11 mouse cellular contexts compared by ENCODE assay signal in genomic region chr10:80170052-80170451, GRCm38 (mm10). TPM values are rescaled to one million over a fixed set of nuclear protein-coding genes. Genes with fewer than 3 reads are reported as not detected.
DNase-seq lines count a peak whose midpoint lies in the region; ATAC-seq lines count a peak whose summit lies in the region.
"Had no signal": no experiment of that assay in that cellular context is flagged by ENCODE, and none has a peak within 500 bp of the region (broad histone marks: within the 10 kb centered on the region; RNA-seq: fewer than 3 reads in every experiment).

No protein-coding gene starts in this region.

- no peaks in the 10 kb centered on the region for H3K9me3 ChIP-seq in heart, embryonic 11.5 days (replicated peaks; ENCODE audit: control insufficient read depth, low read length)
- no peaks in the 10 kb centered on the region for H3K9me3 ChIP-seq in midbrain, embryonic 12.5 days
- H3K9me3 ChIP-seq in midbrain, embryonic 11.5 days (ENCODE audit: control insufficient read depth, low read length): no peaks in the 10 kb centered on the region
- H3K9me3 ChIP-seq in midbrain, embryonic 15.5 days: no peaks in the 10 kb centered on the region
- H3K9me3 ChIP-seq: liver, embryonic 15.5 days had no signal

- ATAC-seq in heart, embryonic 11.5 days (replicated peaks; ENCODE audit: insufficient number of reproducible peaks, low FRiP score, low TSS enrichment): no peak
- ATAC-seq in midbrain, embryonic 12.5 days (ENCODE audit: low FRiP score, low read depth): no peak
- ATAC-seq in midbrain, embryonic 11.5 days (ENCODE audit: low FRiP score): no peak
- ATAC-seq in midbrain, embryonic 15.5 days (replicated peaks): no peak

- peaks cover 20% of the 10 kb centered on the region for H3K36me3 ChIP-seq in heart, embryonic 11.5 days (ENCODE audit: control insufficient read depth, insufficient read depth, low read length)
- H3K36me3 ChIP-seq in midbrain, embryonic 12.5 days: peaks cover 34% of the 10 kb centered on the region
- H3K36me3 ChIP-seq in midbrain, embryonic 11.5 days (ENCODE audit: control insufficient read depth, insufficient read depth, low read length): peaks cover 22% of the 10 kb centered on the region
- peaks cover 22% of the 10 kb centered on the region for H3K36me3 ChIP-seq in midbrain, embryonic 15.5 days (replicated peaks)

- H3K4me3 ChIP-seq in heart, embryonic 11.5 days (ENCODE audit: low read depth, low read length): no peak overlapping the region
- no peak overlapping the region; the same call in 1 of the 2 replicates for H3K4me3 ChIP-seq in midbrain, embryonic 12.5 days
- H3K4me3 ChIP-seq in midbrain, embryonic 11.5 days (ENCODE audit: low read depth, low read length): no peak overlapping the region
- no peak overlapping the region for H3K4me3 ChIP-seq in midbrain, embryonic 15.5 days

- 0 out of 2 replicates have a peak overlapping the region, but pooled peaks have one; percentile 39 for H3K9ac ChIP-seq in heart, embryonic 11.5 days (ENCODE audit: low read depth, low read length)
- H3K9ac ChIP-seq in midbrain, embryonic 12.5 days (replicated peaks): 0 out of 2 replicates have a peak overlapping the region, but pooled peaks have one; percentile 37
- H3K9ac ChIP-seq in midbrain, embryonic 11.5 days (ENCODE audit: low read length): no peak overlapping the region
- no peak overlapping the region for H3K9ac ChIP-seq in midbrain, embryonic 15.5 days
- H3K9ac ChIP-seq: liver, embryonic 15.5 days had no signal

- intact Hi-C loops in heart, postnatal 25 days (cut with DNase I): loop anchor here (10.0 kb wide), 1 partner anchor 205 kb away; no protein-coding TSS in a partner anchor

- H3K27me3 ChIP-seq in heart, embryonic 11.5 days (ENCODE audit: control insufficient read depth, insufficient read depth, low read length): no peaks in the 10 kb centered on the region
- H3K27me3 ChIP-seq in midbrain, embryonic 12.5 days: no peaks in the 10 kb centered on the region
- H3K27me3 ChIP-seq in midbrain, embryonic 11.5 days (ENCODE audit: control insufficient read depth, insufficient read depth, low read length): no peaks in the 10 kb centered on the region
- no peaks in the 10 kb centered on the region for H3K27me3 ChIP-seq in midbrain, embryonic 15.5 days (replicated peaks)
- H3K27me3 ChIP-seq: liver, embryonic 15.5 days had no signal

- no peak overlapping the region for H3K4me2 ChIP-seq in heart, embryonic 11.5 days
- H3K4me2 ChIP-seq in midbrain, embryonic 12.5 days (replicated peaks): no peak overlapping the region; the same call in 1 of the 2 replicates
- no peak overlapping the region for H3K4me2 ChIP-seq in midbrain, embryonic 11.5 days
- 0 out of 2 replicates have a peak overlapping the region, but pooled peaks have one; percentile 92 for H3K4me2 ChIP-seq in midbrain, embryonic 15.5 days
- H3K4me2 ChIP-seq: liver, embryonic 15.5 days had no signal

- WGBS in heart, embryonic 11.5 days (ENCODE audit: insufficient replicate concordance): 93% methylated on average over 16 of the region's 16 CpGs
- WGBS in midbrain, embryonic 12.5 days: 94% methylated on average over 16 of the region's 16 CpGs
- WGBS in midbrain, embryonic 11.5 days: 97% methylated on average over 16 of the region's 16 CpGs
- 97% methylated on average over 16 of the region's 16 CpGs for WGBS in midbrain, embryonic 15.5 days

- H3K4me1 ChIP-seq in heart, embryonic 11.5 days (ENCODE audit: control insufficient read depth, insufficient read depth, low read length): peaks cover 29% of the 10 kb centered on the region
- peaks cover 65% of the 10 kb centered on the region for H3K4me1 ChIP-seq in midbrain, embryonic 12.5 days
- H3K4me1 ChIP-seq in midbrain, embryonic 11.5 days (ENCODE audit: control insufficient read depth, insufficient read depth, low read length): peaks cover 41% of the 10 kb centered on the region
- peaks cover 63% of the 10 kb centered on the region for H3K4me1 ChIP-seq in midbrain, embryonic 15.5 days

- H3K27ac ChIP-seq in heart, embryonic 11.5 days (ENCODE audit: low read depth, low read length): no peak overlapping the region
- no peak overlapping the region for H3K27ac ChIP-seq in midbrain, embryonic 12.5 days (replicated peaks)
- no peak overlapping the region for H3K27ac ChIP-seq in midbrain, embryonic 11.5 days (ENCODE audit: low read depth, low read length)
- 0 out of 2 replicates have a peak overlapping the region, but pooled peaks have one; percentile 11 for H3K27ac ChIP-seq in midbrain, embryonic 15.5 days
- H3K27ac ChIP-seq: liver, embryonic 15.5 days had no signal

- peak; percentile 8 to 34 for DNase-seq in adrenal gland, adult 18-20 months (ENCODE audit: low spot score in 2 of 2)
- no peak for DNase-seq in adrenal gland, postnatal 25 days
- DNase-seq in heart, postnatal 25 days (ENCODE audit: low spot score): no peak
- DNase-seq in midbrain, embryonic 11.5 days (ENCODE audit: low spot score, missing footprints): no peak
- DNase-seq in left cerebral cortex, adult 8-10 months (ENCODE audit: low spot score in 2 of 2): no peak
- DNase-seq: adrenal gland, postnatal 36 days had no signal

RNA-seq across cellular contexts. Expression of gene 1600002K03Rik, which starts 2.7 kb away (rescaled TPM):
- 10 to 100 TPM; 14.7 to 16.6 TPM for total RNA-seq in adrenal gland, adult 18-20 months (2021)
- total RNA-seq in adrenal gland, postnatal 25 days (2021): 15.6 and 16.7 TPM in 2 replicates
- polyA plus RNA-seq in heart, embryonic 11.5 days (2014; fragmentation: Nextera tagmentation; extraction: Ambion mirVana): 9.6 and 12.4 TPM in 2 replicates
- 1 to 10 TPM; 4.2 to 5.2 TPM for total RNA-seq in heart, postnatal 25 days (2021)
- 12.9 and 13.6 TPM in 2 replicates for polyA plus RNA-seq in midbrain, embryonic 12.5 days (2016; fragmentation: Nextera tagmentation; extraction: Ambion mirVana)
- 8.0 and 8.7 TPM in 2 replicates for polyA plus RNA-seq in midbrain, embryonic 11.5 days (2014; fragmentation: Nextera tagmentation; extraction: Ambion mirVana)
- 13.3 and 14.7 TPM in 2 replicates for polyA plus RNA-seq in midbrain, embryonic 15.5 days (2015; fragmentation: Nextera tagmentation; extraction: Ambion mirVana)
- total RNA-seq in left cerebral cortex, adult 8-10 months (2022): 1 to 10 TPM; 4.1 to 6.0 (median 5.5) TPM

RNA-seq across cellular contexts. Expression of gene Cirbp, which starts 4.3 kb away (rescaled TPM):
- total RNA-seq in adrenal gland, adult 18-20 months (2021): 10 to 100 TPM; 34.7 to 46.3 TPM
- total RNA-seq in adrenal gland, postnatal 25 days (2021): 49.9 and 142 TPM in 2 replicates
- 49.1 and 52.7 TPM in 2 replicates for polyA plus RNA-seq in heart, embryonic 11.5 days (2014; fragmentation: Nextera tagmentation; extraction: Ambion mirVana)
- total RNA-seq in heart, postnatal 25 days (2021): 10 to 100 TPM; 31.7 to 43.1 TPM
- 227 and 233 TPM in 2 replicates for polyA plus RNA-seq in midbrain, embryonic 12.5 days (2016; fragmentation: Nextera tagmentation; extraction: Ambion mirVana)
- 81.5 and 87.1 TPM in 2 replicates for polyA plus RNA-seq in midbrain, embryonic 11.5 days (2014; fragmentation: Nextera tagmentation; extraction: Ambion mirVana)
- 364 and 392 TPM in 2 replicates for polyA plus RNA-seq in midbrain, embryonic 15.5 days (2015; fragmentation: Nextera tagmentation; extraction: Ambion mirVana)
- 100 to 1,000 TPM; 124 to 159 (median 143) TPM for total RNA-seq in left cerebral cortex, adult 8-10 months (2022)

RNA-seq across cellular contexts. Expression of gene Efna2, which starts 9.2 kb away (rescaled TPM):
- total RNA-seq in adrenal gland, adult 18-20 months (2021): 1 to 10 TPM; 1.3 to 2.1 TPM
- total RNA-seq in adrenal gland, postnatal 25 days (2021): 2.7 and 5.2 TPM in 2 replicates
- 13.9 and 14.8 TPM in 2 replicates for polyA plus RNA-seq in heart, embryonic 11.5 days (2014; fragmentation: Nextera tagmentation; extraction: Ambion mirVana)
- 1 to 10 TPM in 1 of 2 experiments, under 1 TPM in 1; 0.91 to 1.1 TPM for total RNA-seq in heart, postnatal 25 days (2021)
- 114 and 127 TPM in 2 replicates for polyA plus RNA-seq in midbrain, embryonic 12.5 days (2016; fragmentation: Nextera tagmentation; extraction: Ambion mirVana)
- polyA plus RNA-seq in midbrain, embryonic 11.5 days (2014; fragmentation: Nextera tagmentation; extraction: Ambion mirVana): 78.1 and 91.7 TPM in 2 replicates
- 53.4 and 54.6 TPM in 2 replicates for polyA plus RNA-seq in midbrain, embryonic 15.5 days (2015; fragmentation: Nextera tagmentation; extraction: Ambion mirVana)
- 1 to 10 TPM; 6.8 to 9.1 (median 7.7) TPM for total RNA-seq in left cerebral cortex, adult 8-10 months (2022)
- total RNA-seq: common myeloid progenitor, adult 5-6 weeks had no signal

RNA-seq across cellular contexts. Expression of gene Midn, which starts 22.0 kb away (rescaled TPM):
- 10 to 100 TPM; 64.8 to 82.0 TPM for total RNA-seq in adrenal gland, adult 18-20 months (2021)
- 74.1 and 97.4 TPM in 2 replicates for total RNA-seq in adrenal gland, postnatal 25 days (2021)
- 29.5 and 31.9 TPM in 2 replicates for polyA plus RNA-seq in heart, embryonic 11.5 days (2014; fragmentation: Nextera tagmentation; extraction: Ambion mirVana)
- total RNA-seq in heart, postnatal 25 days (2021): 100 to 1,000 TPM in 1 of 2 experiments, 10 to 100 TPM in 1; 92.1 to 120 TPM
- 41.7 and 46.4 TPM in 2 replicates for polyA plus RNA-seq in midbrain, embryonic 12.5 days (2016; fragmentation: Nextera tagmentation; extraction: Ambion mirVana)
- 66.0 and 71.3 TPM in 2 replicates for polyA plus RNA-seq in midbrain, embryonic 11.5 days (2014; fragmentation: Nextera tagmentation; extraction: Ambion mirVana)
- 29.5 and 29.9 TPM in 2 replicates for polyA plus RNA-seq in midbrain, embryonic 15.5 days (2015; fragmentation: Nextera tagmentation; extraction: Ambion mirVana)
- total RNA-seq in left cerebral cortex, adult 8-10 months (2022): 10 to 100 TPM; 48.5 to 76.4 (median 64.1) TPM

RNA-seq across cellular contexts. Expression of gene Cbarp, which starts 29.4 kb away (rescaled TPM):
- 100 to 1,000 TPM; 129 to 266 TPM for total RNA-seq in adrenal gland, adult 18-20 months (2021)
- total RNA-seq in adrenal gland, postnatal 25 days (2021): 45.4 and 67.9 TPM in 2 replicates
- polyA plus RNA-seq in heart, embryonic 11.5 days (2014; fragmentation: Nextera tagmentation; extraction: Ambion mirVana): 2.5 and 2.7 TPM in 2 replicates
- 1 to 10 TPM; 2.4 to 3.1 TPM for total RNA-seq in heart, postnatal 25 days (2021)
- polyA plus RNA-seq in midbrain, embryonic 12.5 days (2016; fragmentation: Nextera tagmentation; extraction: Ambion mirVana): 19.3 and 20.0 TPM in 2 replicates
- polyA plus RNA-seq in midbrain, embryonic 11.5 days (2014; fragmentation: Nextera tagmentation; extraction: Ambion mirVana): 11.1 and 11.8 TPM in 2 replicates
- polyA plus RNA-seq in midbrain, embryonic 15.5 days (2015; fragmentation: Nextera tagmentation; extraction: Ambion mirVana): 65.7 and 66.9 TPM in 2 replicates
- total RNA-seq in left cerebral cortex, adult 8-10 months (2022): 100 to 1,000 TPM; 328 to 363 (median 358) TPM

Comparison
In these comparisons a context has a peak if more than half of its experiments do, and no peak if none do; other contexts are left out.
1. DNase-seq: peak in adrenal gland, adult 18-20 months (2 of 2); none in adrenal gland, postnatal 25 days (single experiment), heart, postnatal 25 days (single experiment), midbrain, embryonic 11.5 days (single experiment) and left cerebral cortex, adult 8-10 months (0 of 2).
2. H3K9ac ChIP-seq: peak in heart, embryonic 11.5 days (single experiment) and midbrain, embryonic 12.5 days (single experiment); none in midbrain, embryonic 11.5 days (single experiment) and midbrain, embryonic 15.5 days (single experiment).